In genomic region chr17:49061141-49061540, GRCm38 (mm10) we compare ENCODE assay signal across 18 mouse cellular contexts.
"Had no signal": no experiment of that assay in that cellular context is flagged by ENCODE, and none has a peak within 500 bp of the region (broad histone marks: within the 10 kb centered on the region; RNA-seq: fewer than 3 reads in every experiment).

No protein-coding gene starts in this region.

- DNase-seq: kidney, adult 11 months; kidney, adult 8-10 months; kidney, postnatal 14 days; liver, postnatal 0 days; lung, embryonic 14.5 days; thymus, adult 2 months; thymus, postnatal 14 days; thymus, postnatal 4 days had no signal

- H3K27ac ChIP-seq: intestine, embryonic 15.5 days; limb, embryonic 12.5 days; limb, embryonic 15.5 days; liver, embryonic 14.5 days; macrophage; midbrain, embryonic 12.5 days; midbrain, embryonic 15.5 days; neural tube, embryonic 12.5 days; neural tube, embryonic 15.5 days; stomach, postnatal 0 days had no signal

- H3K4me3 ChIP-seq: intestine, embryonic 15.5 days; limb, embryonic 12.5 days; limb, embryonic 15.5 days; midbrain, embryonic 12.5 days; midbrain, embryonic 15.5 days; neural tube, embryonic 12.5 days; neural tube, embryonic 15.5 days had no signal
